Mouse (Mus musculus) mature B cell (primary cell): ENCODE measurements around the gene Zfp950.

Experiments
- in situ Hi-C: fragments of 300-500 bp; cut with MboI; formaldehyde crosslinking; loops from 2 replicates; pipeline ENCODE4 v1.14.3; 2019

Gene Zfp950

DNA sequence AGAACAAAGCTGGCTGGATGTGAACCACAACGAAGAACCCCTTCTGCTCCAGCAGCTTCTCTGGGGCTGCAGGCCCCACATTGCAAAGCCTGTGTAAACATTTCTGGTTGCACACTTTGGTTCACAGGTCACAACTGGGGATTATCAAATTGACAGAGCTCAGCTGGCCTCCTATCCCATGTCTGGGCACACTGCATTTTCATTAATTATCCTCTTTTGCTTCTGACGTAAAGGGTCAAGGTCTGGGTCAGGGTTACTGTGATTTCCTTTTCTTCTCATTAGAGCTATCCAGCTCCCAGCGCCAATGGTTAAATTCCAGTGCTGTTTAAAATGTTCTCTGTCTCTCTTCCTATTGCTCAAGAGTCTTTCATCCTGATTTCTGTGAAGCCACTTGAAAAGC, 83.1 kb downstream of the Zfp950 start:
- in situ Hi-C loops, result no loop called here

DNA sequence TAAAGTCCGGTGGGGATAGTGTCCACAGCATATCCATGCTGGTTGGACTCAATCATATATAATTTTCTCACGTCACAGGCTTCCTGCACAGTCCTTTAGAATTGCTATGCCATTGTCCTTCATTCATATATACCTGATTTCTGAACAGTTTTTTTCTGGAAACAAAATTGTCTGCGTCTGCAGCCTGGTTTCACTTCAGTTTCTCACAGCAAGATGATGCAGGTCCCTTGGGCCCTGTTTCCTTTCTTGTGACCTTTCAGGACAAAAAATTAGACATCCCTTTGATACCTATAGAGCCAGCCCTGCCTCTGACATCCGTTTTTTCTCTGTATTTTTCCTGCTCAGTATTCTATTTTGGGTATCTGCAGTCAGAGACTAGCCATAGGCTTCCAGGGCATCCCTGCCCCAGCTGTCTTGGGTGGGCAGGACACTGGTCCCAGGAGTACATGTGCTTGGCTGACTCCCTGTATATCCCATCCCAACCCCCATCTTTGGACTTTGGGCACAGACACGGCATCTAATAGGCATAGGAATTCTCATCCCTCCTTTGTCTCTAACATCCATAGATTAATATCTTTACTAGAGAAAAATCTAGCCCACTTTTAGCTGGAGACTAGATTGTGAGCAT, 83.7 kb downstream of the Zfp950 start:
- in situ Hi-C loops, result no loop called here

DNA sequence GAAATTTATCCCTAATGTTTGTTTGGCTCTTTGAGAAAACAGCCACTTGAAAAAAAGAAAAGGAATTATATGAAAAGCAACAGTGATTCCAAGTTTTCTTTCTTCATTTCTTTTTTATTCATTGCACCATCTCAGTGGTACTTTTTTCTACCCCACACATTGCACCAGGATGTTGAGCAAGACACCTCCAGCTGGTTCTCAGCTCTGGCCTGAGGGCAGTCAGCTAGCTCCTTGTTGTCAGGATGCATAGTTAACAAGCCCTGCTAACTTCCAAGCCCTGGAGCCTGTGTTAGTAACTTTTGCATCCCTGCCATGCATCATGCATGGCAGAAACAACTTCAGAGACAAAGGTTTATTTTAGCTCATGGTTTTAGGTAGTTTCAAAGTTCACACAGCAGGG, 87.9 kb downstream of the Zfp950 start:
- in situ Hi-C loops, result no loop called here

DNA sequence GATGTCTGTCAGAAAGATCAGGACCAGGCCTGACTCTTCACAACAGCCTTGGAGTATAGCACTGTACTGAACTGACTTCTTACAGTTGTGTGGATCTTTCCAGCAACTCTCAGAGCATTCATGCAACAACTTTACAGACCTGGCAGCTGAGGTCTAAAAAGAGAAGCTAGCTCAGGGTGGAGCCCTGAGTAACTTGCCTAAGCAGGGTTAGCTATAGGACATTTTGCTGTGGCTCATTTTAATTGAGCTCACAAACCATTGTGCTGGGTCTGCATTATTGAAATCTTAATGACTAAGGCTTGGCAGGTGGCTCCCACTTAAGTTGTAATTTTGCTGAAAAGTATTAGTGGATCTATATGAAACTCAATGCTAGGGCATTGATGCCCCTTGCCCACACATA, 88.6 kb downstream of the Zfp950 start:
- in situ Hi-C loops, result no loop called here

DNA sequence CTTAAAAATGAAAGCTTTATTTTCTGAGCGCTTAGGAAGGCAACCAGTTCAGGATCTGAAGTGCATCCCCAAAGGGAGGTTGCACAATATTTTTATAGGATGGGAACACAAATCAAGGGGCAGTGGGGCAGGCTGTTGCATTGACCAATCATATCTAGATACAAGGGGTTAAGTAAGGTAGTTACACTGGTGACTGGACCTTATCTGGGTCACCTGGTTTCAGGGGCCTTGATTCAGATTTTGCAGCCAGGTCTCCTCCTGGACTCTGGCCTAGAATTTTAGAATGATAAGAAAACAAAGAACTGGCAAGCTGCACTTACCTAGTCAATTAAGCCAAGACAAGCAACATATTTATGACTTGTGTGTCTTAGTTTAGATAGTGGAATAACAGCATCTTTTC, 89.5 kb downstream of the Zfp950 start:
- in situ Hi-C loops, result no loop called here

DNA sequence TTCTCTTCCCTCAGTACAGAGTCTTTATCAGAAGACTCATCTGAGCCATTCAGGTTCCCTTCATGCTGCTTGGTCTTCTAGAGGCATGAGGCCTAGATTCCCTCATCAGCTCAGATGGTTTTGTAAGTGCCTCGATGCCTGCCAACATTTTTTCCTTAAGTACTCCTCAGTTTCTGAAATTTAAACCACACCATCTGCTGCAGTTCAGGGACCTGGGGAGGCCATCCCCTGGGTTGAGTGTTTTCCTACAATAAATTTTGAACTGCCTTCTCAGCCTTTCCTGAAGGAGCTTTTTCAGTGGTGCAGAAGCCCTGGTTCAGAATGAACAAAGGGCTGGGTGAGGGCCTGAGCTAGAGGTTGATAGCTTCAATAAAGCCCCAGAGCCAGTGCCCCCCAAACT, 91.2 kb downstream of the Zfp950 start:
- in situ Hi-C loops, result no loop called here

DNA sequence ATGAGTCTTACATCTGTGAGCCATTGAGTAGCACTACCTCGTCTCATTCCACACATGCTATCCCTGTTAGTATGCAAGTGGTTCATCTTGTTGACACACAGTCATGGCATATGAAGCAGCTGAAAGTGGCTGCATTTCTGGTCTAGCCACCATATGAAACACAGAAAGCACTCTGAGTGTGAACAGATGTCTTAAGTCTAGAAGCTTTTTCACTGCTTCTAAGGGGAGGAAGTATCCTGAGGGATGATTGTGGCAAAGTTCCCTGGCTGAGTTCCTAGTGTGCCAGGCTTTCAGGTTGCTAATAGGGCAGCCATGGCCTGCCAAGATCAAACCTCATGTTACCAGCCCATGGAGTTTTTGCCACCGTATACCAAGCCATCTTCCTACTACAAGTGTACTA, 92.0 kb downstream of the Zfp950 start:
- in situ Hi-C loops, result no loop called here

DNA sequence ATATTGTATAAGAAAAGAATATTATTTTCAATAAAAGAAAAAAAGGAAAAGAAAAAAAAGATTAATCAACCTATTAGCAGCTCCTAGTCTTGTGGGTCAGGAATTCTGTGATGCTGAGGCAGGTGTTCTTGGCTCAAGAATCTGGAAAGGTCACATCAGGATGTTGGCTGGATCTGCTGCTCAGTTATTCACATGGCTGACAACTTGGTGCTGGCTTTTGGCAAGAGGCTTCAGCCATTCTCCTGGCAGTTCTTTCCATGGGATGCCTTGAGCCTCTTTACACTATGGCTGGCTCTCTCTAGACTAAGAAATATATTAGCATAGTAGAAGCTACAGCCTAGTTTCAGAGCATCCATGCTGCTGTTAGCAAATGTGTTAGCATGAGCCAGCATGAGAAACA, 101.5 kb downstream of the Zfp950 start:
- in situ Hi-C loops, result no loop called here

DNA sequence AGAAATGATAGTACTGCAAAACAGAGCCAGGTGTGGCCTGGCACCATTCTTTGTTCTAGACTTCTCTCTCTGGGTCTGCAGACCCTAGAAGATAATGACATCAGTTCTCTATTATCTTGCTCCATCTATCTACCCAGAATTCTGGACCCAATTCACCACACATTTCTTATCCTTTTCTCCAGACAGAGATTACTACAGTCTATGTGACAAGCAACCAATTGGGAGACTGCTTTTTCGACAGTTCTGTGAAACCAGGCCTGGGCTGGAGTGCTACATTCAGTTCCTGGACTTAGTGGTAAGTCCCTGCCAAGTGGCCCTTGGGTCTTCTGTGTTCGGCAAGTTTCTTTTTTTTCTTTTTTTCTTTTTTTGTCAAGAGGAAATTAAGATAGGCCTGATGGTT, 109.1 kb downstream of the Zfp950 start:
- in situ Hi-C loops, result no loop called here

DNA sequence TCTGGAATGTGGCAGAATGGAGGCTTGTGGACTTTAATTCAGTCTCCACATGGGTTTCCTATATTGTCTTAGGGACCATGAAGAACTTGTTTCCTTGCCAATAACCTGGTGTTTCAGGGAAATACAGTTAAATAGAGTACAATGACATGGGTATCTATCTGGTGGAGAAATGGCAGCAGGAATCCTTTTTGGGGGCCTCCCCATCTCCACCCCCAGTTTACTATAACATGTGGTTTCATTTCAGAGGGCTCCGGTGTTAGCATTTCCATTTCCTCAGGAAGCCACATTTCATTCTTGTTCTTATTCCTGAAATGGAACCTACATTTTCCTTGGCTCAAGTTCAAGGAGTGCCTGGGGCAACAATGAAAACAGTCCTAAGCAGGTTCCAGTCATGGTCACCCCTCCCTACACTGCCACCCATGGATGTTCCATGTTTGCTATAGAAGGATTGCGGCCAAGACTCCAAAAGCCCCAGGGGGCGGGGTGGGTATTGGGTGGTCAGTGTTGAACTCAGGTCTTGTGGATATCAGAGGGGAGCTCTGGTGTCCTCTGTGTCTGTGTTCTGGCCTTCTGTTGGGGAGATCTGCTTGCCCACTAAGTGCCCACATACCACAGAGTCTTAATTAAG, 118.6 kb downstream of the Zfp950 start:
- in situ Hi-C loops, result no loop called here

DNA sequence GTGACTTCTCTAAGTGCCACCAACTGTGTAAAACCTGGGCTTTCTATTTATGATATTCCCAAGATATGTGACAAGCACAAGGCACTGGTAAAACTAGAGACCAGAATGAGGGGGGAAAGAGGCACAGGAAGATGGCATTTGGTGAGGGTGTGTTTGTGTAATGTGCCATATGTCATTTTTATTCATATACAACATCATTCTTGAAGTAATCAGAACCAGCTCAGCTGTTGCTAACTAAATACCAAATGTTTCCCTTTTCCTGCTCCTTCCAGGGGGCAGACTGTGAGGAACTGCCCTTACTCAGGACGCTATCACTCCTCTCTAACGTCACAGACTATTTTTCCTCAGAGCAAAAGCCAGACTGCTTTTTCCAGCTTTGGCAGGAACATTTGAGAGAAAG, 119.1 kb downstream of the Zfp950 start:
- in situ Hi-C loops, result no loop called here

DNA sequence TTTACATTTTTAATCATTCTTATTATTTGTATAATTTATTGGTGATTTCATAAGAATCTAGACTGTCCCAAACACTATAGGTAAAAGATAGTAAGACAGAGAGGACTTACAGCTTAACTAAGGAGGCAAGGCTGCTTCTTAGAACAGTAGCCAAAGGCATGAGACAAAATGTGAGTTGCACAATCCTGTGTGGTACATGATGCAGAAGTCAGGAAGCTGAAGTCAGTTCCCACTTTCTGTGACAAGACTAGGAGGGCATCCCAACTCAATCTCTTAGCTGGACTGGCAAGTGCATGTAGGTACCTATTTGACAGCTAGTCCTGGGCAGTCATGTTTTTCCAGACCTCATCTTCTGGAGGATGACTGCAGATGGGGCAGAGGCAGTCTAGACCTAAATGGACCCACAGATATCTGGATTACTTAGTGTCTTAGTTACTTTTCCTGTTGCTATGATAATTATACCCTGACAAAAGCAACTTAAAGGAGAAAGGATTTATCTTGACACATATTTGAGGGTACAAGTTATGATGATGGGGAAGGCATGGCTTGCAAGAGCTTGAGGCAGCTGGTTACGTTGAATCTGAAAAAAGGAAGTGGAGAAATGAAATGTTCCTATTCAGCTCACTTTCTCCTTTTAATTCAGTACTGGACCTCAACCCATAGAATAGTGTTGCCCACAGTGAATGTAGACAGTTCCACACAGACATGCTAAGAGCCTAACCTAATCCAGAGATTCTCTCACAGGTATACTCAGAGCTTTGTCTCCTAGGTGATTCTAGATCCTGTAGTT, 123.0 kb downstream of the Zfp950 start:
- in situ Hi-C loops, result no loop called here

DNA sequence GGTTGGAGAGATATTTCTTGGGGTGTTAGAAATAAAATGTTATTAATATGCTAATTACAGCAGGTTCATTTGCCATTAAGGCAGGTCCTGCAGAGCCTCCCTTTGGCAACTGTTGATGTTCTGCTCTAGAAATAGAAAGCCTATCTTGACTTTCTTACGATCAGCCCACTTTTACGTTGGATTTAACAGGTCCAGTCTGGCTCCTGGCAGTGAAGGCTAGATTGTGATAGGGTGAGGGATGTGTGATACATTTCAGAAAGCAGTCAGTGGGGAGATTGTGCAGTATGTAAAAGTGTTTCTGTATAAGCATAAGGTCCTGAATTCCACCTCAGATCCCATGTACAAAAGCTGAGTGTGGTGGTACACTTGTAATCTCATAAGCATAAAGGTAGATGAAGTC, 131.4 kb downstream of the Zfp950 start:
- in situ Hi-C loops, result no loop called here
